Mouse (Mus musculus): Measurements from ENCODE around the gene Morn5. TPM values are rescaled to one million over a fixed set of nuclear protein-coding genes. Genes with fewer than 3 reads are reported as not detected.
A peak's percentile ranks its signal among the peaks of the same experiment; 100 is the strongest.

The Morn5 gene
- total and polyA plus RNA-seq, 3 experiments, result 0.61 TPM; not detected in 2

GRCm38 (mm10) chr2:36103069-36103554 is 53.9 kb downstream of the Morn5 start:
- H3K27me3 ChIP-seq (ENCODE audit: control insufficient read depth, insufficient read depth, low read length), result peaks cover 12% of the 10 kb centered on the region
- 25% methylated on average over 21 of the region's 21 CpGs for WGBS
- TF ChIP-seq CTCF (IDR thresholded peaks at IDR 0.05) (no peak), POLR2A (IDR thresholded peaks at IDR 0.05; ENCODE audit: insufficient read depth, low read depth, low read length) (no peak)
- H3K36me3 ChIP-seq (ENCODE audit: control insufficient read depth, insufficient read depth, low read length), result no peaks in the 10 kb centered on the region
- peak overlapping the region; percentile 37 for H3K9ac ChIP-seq (ENCODE audit: low read depth, low read length)
- H3K79me2 ChIP-seq (replicated peaks; ENCODE audit: control insufficient read depth, insufficient read depth, low read length), result no peaks in the 10 kb centered on the region
- H3K27ac ChIP-seq, result peak overlapping the region; percentile 47; the same call in 1 of the 2 replicates
- DNase-seq, result no peak
- intact Hi-C loops (cut with DNase I), result loop anchor here (5.0 kb wide), 1 partner anchor 81 kb away; no protein-coding TSS in a partner anchor
- H3K4me1 ChIP-seq (ENCODE audit: control insufficient read depth, insufficient read depth, low read length), result peaks cover 3% of the 10 kb centered on the region; the same call in 1 of the 2 replicates
- peak overlapping the region; percentile 64 for H3K4me3 ChIP-seq

DNA sequence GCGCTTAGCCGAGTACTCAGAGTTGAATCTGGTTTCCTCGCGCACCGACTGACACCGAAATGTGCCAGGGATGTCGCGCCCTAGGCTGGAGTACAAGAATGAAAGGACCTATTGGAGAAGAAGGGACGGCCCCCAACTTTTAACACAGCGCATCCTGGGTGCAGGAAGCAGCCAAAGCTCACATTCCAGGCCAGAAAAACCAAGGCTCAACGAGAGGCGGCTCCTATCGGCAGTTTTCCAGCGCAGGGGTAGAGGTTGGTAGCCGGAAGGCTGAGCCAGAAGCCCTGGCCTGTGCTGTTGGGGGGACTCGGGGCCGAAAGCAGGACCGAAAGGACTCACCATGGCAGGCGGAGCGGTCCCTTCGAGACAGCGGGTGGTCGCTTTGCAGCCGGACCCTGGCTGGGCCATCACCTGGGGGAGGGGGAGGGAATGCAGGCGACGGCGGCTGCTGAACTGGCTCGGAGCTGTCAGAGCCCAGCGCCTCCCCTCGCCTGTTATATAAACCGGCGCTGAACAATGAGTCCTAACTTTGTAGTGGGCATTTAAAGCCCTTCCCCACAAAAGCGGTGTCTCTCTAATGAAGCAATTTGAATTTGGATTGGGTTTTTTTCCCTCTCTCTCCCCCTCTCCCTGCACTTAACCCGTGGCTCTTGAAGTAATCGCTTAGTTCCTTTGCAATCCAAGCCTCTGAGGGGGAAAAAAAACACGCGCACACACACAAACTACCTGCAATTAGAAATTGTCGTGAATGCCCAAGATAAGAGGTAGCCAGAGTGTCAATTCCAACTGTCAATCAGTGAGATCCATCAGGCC is 54.5 kb downstream of the Morn5 start:
- peak; percentile 33 to 59 for DNase-seq
- no peak for TF ChIP-seq EP300 (IDR thresholded peaks at IDR 0.05; ENCODE audit: insufficient read depth, low read depth, low read length)
- no peak for TF ChIP-seq POLR2A (IDR thresholded peaks at IDR 0.05; ENCODE audit: insufficient read depth, low read depth, low read length)
- no peak for TF ChIP-seq CTCF (IDR thresholded peaks at IDR 0.05)
- intact Hi-C loops (cut with DNase I), result loop anchor here (5.0 kb wide), 1 partner anchor 81 kb away; no protein-coding TSS in a partner anchor
- no peaks in the 10 kb centered on the region for H3K79me2 ChIP-seq (replicated peaks; ENCODE audit: control insufficient read depth, insufficient read depth, low read length)
- peak overlapping the region; percentile 47; the same call in 1 of the 2 replicates for H3K27ac ChIP-seq
- H3K9ac ChIP-seq (ENCODE audit: low read depth, low read length), result peak overlapping the region; percentile 60
- H3K4me3 ChIP-seq, result peak overlapping the region; percentile 64
- peaks cover 12% of the 10 kb centered on the region for H3K27me3 ChIP-seq (ENCODE audit: control insufficient read depth, insufficient read depth, low read length)
- WGBS, result 5% methylated on average over 38 of the region's 38 CpGs
- no peaks in the 10 kb centered on the region for H3K36me3 ChIP-seq (ENCODE audit: control insufficient read depth, insufficient read depth, low read length)
- peaks cover 3% of the 10 kb centered on the region; the same call in 1 of the 2 replicates for H3K4me1 ChIP-seq (ENCODE audit: control insufficient read depth, insufficient read depth, low read length)

GRCm38 (mm10) chr2:36104436-36104955 is 55.2 kb downstream of the Morn5 start:
- 1% methylated on average over 32 of the region's 32 CpGs for WGBS
- peaks cover 3% of the 10 kb centered on the region; the same call in 1 of the 2 replicates for H3K4me1 ChIP-seq (ENCODE audit: control insufficient read depth, insufficient read depth, low read length)
- TF ChIP-seq CTCF (IDR thresholded peaks at IDR 0.05) (no peak), POLR2A (IDR thresholded peaks at IDR 0.05; ENCODE audit: insufficient read depth, low read depth, low read length) (no peak), EP300 (IDR thresholded peaks at IDR 0.05; ENCODE audit: insufficient read depth, low read depth, low read length) (no peak)
- DNase-seq, result peak in 1 of 2 experiments; percentile 48
- no peaks in the 10 kb centered on the region for H3K36me3 ChIP-seq (ENCODE audit: control insufficient read depth, insufficient read depth, low read length)
- peak overlapping the region; percentile 64 for H3K4me3 ChIP-seq
- H3K79me2 ChIP-seq (replicated peaks; ENCODE audit: control insufficient read depth, insufficient read depth, low read length), result no peaks in the 10 kb centered on the region
- peak overlapping the region; percentile 61 for H3K27ac ChIP-seq
- H3K9ac ChIP-seq (ENCODE audit: low read depth, low read length), result peak overlapping the region; percentile 68
- H3K27me3 ChIP-seq (ENCODE audit: control insufficient read depth, insufficient read depth, low read length), result peaks cover 12% of the 10 kb centered on the region
- intact Hi-C loops (cut with DNase I), result loop anchor here (5.0 kb wide), 1 partner anchor 82 kb away; no protein-coding TSS in a partner anchor

DNA sequence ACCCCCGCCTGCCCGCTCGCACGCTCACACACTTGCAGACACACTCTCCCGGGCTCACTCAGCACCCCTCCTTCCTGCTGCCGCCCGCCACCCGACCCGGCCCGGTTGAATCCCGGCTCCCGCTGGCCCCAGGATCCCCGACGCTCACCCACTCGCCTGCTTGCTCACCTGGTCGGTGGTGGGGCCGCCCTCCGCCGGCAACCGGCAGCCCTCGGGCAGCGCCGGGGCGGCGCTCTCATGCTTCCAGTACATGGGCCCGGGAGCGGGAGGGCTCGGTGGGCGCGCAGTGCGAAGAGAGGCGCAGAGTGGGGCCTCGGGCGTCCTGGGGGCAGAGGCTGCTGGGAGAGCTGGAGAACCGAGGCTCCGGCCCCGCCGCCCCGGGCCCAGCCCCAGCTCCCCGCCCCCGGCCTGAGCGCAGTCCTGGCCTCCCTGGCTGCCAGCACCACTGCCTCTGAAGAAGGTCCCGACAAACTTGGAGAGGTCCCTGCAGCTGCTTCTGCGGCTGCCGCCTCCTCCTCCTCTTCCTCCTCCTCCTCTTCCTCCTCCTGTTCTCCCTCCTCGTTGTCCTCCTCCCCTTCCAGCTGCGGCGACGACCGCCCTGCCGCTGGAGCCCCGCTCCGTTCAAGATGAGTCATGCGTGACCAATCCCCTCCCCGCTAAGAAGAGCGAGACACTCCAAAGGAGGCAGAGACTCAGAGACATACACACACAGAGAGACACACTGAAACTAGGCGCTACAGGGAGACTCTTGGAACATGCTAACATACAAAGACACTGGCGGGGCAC is 55.9 kb downstream of the Morn5 start, which contains the start of gene Lhx6:
Lhx6 (minus strand) TSS at position 453 of the 786 bp plus-strand sequence.
- peak within 1 kb of the TSS; percentile 68 for H3K9ac ChIP-seq (ENCODE audit: low read depth, low read length)
- H3K36me3 ChIP-seq (ENCODE audit: control insufficient read depth, insufficient read depth, low read length), result no peaks in the 10 kb centered on the region
- H3K79me2 ChIP-seq (replicated peaks; ENCODE audit: control insufficient read depth, insufficient read depth, low read length), result no peaks in the 10 kb centered on the region
- H3K4me3 ChIP-seq, result peak within 1 kb of the TSS; percentile 64
- TF ChIP-seq POLR2A (IDR thresholded peaks at IDR 0.05; ENCODE audit: insufficient read depth, low read depth, low read length) (peak; percentile 55), EP300 (IDR thresholded peaks at IDR 0.05; ENCODE audit: insufficient read depth, low read depth, low read length) (no peak)
- 1% methylated on average over 58 of the region's 58 CpGs for WGBS
- H3K4me1 ChIP-seq (ENCODE audit: control insufficient read depth, insufficient read depth, low read length), result peaks cover 3% of the 10 kb centered on the region; the same call in 1 of the 2 replicates
- intact Hi-C loops (cut with DNase I), result loop anchor here (5.0 kb wide), 1 partner anchor 83 kb away; no protein-coding TSS in a partner anchor
- peak within 1 kb of the TSS; percentile 61 for H3K27ac ChIP-seq
- peaks cover 12% of the 10 kb centered on the region for H3K27me3 ChIP-seq (ENCODE audit: control insufficient read depth, insufficient read depth, low read length)
- DNase-seq, result peak; percentile 40 to 52

GRCm38 (mm10) chr2:36108615-36109014 is 59.4 kb downstream of the Morn5 start:
- Histone ChIP-seq H3K27me3 (ENCODE audit: control insufficient read depth, insufficient read depth, low read length) (peaks cover 7% of the 10 kb centered on the region; the same call in 1 of the 2 replicates), H3K4me3 (no peak overlapping the region), H3K4me1 (ENCODE audit: control insufficient read depth, insufficient read depth, low read length) (no peaks in the 10 kb centered on the region), H3K36me3 (ENCODE audit: control insufficient read depth, insufficient read depth, low read length) (no peaks in the 10 kb centered on the region), H3K27ac (no peak overlapping the region), H3K9ac (ENCODE audit: low read depth, low read length) (no peak overlapping the region), H3K79me2 (replicated peaks; ENCODE audit: control insufficient read depth, insufficient read depth, low read length) (no peaks in the 10 kb centered on the region)
- no peak for DNase-seq
- intact Hi-C loops (cut with DNase I), result no loop called here
- 21% methylated on average over 7 of the region's 7 CpGs for WGBS
- TF ChIP-seq CTCF (IDR thresholded peaks at IDR 0.05) (no peak), POLR2A (IDR thresholded peaks at IDR 0.05; ENCODE audit: insufficient read depth, low read depth, low read length) (no peak), EP300 (IDR thresholded peaks at IDR 0.05; ENCODE audit: insufficient read depth, low read depth, low read length) (no peak)
